Mouse (Mus musculus) layer of hippocampus, adult 11-12 months (tissue): ENCODE data around the gene Plekha5.

Experiments used
- DNase-seq: peaks from one replicate; pipeline ENCODE4 v3.0.0; 2022; ENCODE audit warnings: low spot score

Plekha5 gene

GRCm38 (mm10) chr6:140423846-140424200 is at the start of gene Plekha5:
Gene Plekha5 (plus strand): TSS chr6:140424054.
- peak; percentile 35 for DNase-seq

- no peak for DNase-seq
These were observed 48.2 kb upstream of the Plekha5 start for GRCm38 (mm10) chr6:140375671-140376070.

GRCm38 (mm10) chr6:140380588-140380987 is 43.3 kb upstream of the Plekha5 start:
- DNase-seq: no peak

- DNase-seq: peak; percentile 17
These were observed 42.7 kb upstream of the Plekha5 start for GRCm38 (mm10) chr6:140381162-140381561.

GRCm38 (mm10) chr6:140383580-140384400 is 40.1 kb upstream of the Plekha5 start:
- DNase-seq: no peak

GRCm38 (mm10) chr6:140396687-140397086 is 27.2 kb upstream of the Plekha5 start:
- DNase-seq: no peak

GRCm38 (mm10) chr6:140402766-140403310 is 21.0 kb upstream of the Plekha5 start:
- DNase-seq: no peak

- DNase-seq: no peak
These were observed 11.9 kb upstream of the Plekha5 start for GRCm38 (mm10) chr6:140411996-140412395.

- DNase-seq: peak; percentile 48
These were observed 611 bp upstream of the Plekha5 start for GRCm38 (mm10) chr6:140423041-140423845.

GRCm38 (mm10) chr6:140424201-140424990 is 542 bp downstream of the Plekha5 start:
- peak; percentile 31 for DNase-seq

- DNase-seq: peak; percentile 29
These were observed 1.1 kb downstream of the Plekha5 start for GRCm38 (mm10) chr6:140424991-140425361.

GRCm38 (mm10) chr6:140429236-140429635 is 5.4 kb downstream of the Plekha5 start:
- no peak for DNase-seq

- DNase-seq: no peak
These were observed 8.5 kb downstream of the Plekha5 start for GRCm38 (mm10) chr6:140432363-140432762.

- peak; percentile 60 for DNase-seq
These were observed 19.5 kb downstream of the Plekha5 start for GRCm38 (mm10) chr6:140443374-140443773.

- DNase-seq: no peak
These were observed 20.3 kb downstream of the Plekha5 start for GRCm38 (mm10) chr6:140444147-140444546.

- DNase-seq: no peak
These were observed 21.1 kb downstream of the Plekha5 start for GRCm38 (mm10) chr6:140444855-140445465.

- no peak for DNase-seq
These were observed 24.3 kb downstream of the Plekha5 start for GRCm38 (mm10) chr6:140448010-140448739.

GRCm38 (mm10) chr6:140450693-140451092 is 26.8 kb downstream of the Plekha5 start:
- no peak for DNase-seq

GRCm38 (mm10) chr6:140452736-140453135 is 28.9 kb downstream of the Plekha5 start:
- DNase-seq: no peak

GRCm38 (mm10) chr6:140453454-140453853 is 29.6 kb downstream of the Plekha5 start:
- no peak for DNase-seq

- DNase-seq: no peak
These were observed 30.5 kb downstream of the Plekha5 start for GRCm38 (mm10) chr6:140454388-140454787.
